Mouse (Mus musculus) retina, adult 2 months (tissue): Measurements from ENCODE around the gene AU040320.

Experiments used
- DNase-seq: peaks from one replicate; pipeline ENCODE4 v3.0.0-alpha.2; 2012; ENCODE audit warnings: low read depth, low spot score

Gene AU040320

GRCm38 (mm10) chr4:126860268-126860986 is 107.1 kb downstream of the AU040320 start:
- no peak for DNase-seq

DNA sequence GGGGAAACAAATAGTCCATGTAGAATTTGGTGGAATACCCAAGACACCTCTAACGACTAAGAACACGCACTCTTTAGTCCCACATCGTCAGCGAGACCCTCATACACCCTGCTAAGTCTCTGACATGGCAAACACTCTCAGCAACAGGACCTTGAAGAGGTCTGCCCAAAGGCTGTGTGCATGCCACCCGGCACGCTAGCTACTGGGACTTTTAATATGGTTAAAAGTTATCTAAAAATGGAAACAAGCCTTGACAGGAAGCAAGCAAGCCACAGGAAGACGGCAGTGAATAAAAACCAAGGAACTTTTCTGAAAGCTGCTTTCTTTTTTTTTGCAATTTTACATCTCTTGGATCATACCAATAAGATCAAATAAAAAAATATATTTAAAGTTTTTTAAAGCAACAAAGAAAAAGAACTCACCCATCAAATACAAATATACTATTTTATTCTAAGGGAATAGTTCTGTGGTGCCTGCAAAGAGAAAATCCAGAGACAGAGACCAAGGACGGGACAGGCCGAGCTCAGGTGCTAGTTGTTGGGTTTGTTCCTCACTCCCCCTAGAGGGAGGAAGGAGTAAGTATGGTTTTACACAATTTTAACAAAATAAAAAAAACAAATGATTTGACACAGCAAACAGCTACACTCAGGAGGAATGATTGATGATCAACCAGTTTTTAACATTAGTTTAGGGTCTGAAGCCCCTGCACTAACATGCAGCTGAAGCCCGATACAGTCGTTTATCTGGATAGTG is 108.3 kb downstream of the AU040320 start:
- no peak for DNase-seq

DNA sequence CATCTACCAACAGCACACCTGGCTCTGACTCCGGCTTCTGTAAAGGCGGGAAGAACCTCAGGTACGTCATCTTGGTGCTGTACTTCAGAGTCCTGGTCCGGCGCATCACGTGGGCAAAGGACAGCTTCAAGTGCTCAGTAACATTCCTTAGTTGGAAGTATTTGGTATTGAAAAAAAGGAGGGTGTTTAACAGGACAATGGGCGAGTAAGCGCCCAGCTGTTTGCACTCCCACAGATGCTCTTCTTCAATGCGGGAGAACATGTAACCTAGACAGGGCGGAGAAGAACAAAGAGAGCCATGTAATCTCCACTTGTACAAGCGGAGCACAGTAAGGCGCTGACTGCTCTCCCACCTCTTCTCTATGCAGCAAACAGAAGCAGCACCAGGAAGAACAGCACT is 115.4 kb downstream of the AU040320 start:
- DNase-seq: no peak

DNA sequence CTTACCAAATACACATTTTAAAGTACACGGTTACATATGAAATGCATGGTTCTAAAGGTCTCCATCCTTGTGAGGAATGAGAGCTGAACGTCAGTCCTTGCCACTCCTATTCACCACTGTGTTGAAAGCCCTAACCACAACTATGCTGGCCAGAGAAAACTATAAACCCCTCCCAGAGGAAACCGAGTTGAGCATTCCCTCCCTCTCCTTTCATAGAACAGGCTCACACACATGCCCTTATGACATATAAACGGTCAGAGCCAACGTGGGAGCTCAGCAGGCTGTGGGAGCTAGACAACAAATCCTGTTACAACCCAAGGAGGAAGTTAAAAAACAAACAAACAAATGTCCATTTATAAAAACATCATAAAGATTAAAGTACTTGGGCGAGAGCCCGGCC is 119.4 kb downstream of the AU040320 start:
- DNase-seq: no peak

DNA sequence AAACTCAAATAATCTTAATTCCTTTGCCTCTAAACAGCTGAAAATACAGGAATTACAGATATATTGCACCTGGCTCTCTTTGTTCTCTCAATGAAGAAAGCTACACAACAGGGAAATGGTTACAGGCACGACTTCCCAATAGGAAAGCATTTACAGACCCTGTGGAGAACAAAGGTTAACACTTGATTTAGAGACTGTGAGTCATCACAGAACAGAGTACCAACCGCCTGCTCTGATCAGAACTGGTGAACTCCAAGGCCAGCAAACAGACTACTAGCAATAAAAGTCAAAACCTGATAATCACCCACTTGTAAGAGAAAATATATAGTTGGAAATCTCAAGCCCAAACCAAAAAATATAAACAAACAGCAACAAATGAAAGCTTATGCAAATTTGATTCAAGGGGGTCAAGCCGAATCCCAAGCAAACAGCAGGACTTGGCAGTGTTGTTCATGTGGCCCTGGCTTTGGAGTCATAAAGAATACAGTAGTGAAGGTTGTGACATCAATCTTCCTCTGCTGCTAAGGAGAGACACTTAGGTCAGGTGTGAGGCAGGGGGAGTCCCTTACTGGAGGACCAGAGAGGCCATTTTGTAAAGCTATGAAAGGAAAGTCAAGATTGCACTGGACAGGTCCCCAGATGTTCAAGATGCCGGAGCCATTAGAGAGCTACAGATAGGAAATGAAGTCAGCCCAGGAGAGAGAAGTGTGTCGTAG is 126.4 kb downstream of the AU040320 start:
- DNase-seq: no peak

DNA sequence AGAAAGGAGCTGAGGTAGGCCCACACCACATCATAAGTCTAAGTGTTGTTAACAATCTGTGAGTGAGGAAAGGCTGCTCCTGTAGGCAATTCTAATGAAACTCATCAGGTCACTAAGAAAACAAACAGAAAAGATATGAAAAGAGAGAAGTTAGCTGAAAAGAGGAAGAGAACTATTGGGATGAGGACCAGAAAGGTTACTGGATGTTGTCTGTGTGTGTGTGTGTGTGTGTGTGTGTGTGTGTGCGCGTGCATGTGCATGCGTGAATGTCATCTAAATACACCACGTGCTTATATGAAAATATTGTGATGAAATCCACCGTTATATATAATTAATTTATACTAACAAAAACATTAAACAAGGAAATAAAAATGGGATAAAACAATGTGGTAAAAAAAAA is 130.3 kb downstream of the AU040320 start:
- DNase-seq: no peak

- no peak for DNase-seq
Observed at GRCm38 (mm10) chr4:126885953-126886352, 132.6 kb downstream of the AU040320 start.

GRCm38 (mm10) chr4:126889879-126890278 is 136.5 kb downstream of the AU040320 start:
- no peak for DNase-seq
